Mouse (Mus musculus) G1E (cell line): ENCODE data around the gene Arhgap10.

Experiments used
- CTCF ChIP-seq: IDR thresholded peaks from 2 replicates; pipeline ENCODE4 v1.5.1; 2012; ENCODE audit warnings: low read depth, low read length, inconsistent platforms, mixed read lengths
- GATA1 ChIP-seq: IDR thresholded peaks from 2 replicates; pipeline ENCODE4 v1.6.1; 2012; ENCODE audit warnings: borderline replicate concordance, low read length, inconsistent platforms, mixed read lengths
- POLR2AphosphoS5 ChIP-seq: IDR thresholded peaks from 2 replicates; pipeline ENCODE4 v1.6.1; 2012; ENCODE audit warnings: low read depth, low read length, inconsistent platforms; ENCODE audit not compliant: insufficient replicate concordance

GRCm38 (mm10) chr8:77483676-77484075 is 34.1 kb downstream of the Arhgap10 start:
- TF ChIP-seq POLR2AphosphoS5 (no peak), GATA1 (no peak), CTCF (no peak)
